Mouse (Mus musculus): ENCODE measurements around the gene Cdk6. TPM values are rescaled to one million over a fixed set of nuclear protein-coding genes. Genes with fewer than 3 reads are reported as not detected.

Cdk6 gene
- polyA plus RNA-seq, 1 experiment from 2014 or later, result 17.8 TPM

- Histone ChIP-seq H3K27me3 (ENCODE audit: control insufficient read depth, insufficient read depth, low read length) (no peaks in the 10 kb centered on the region), H3K36me3 (ENCODE audit: control insufficient read depth, insufficient read depth, low read length) (no peaks in the 10 kb centered on the region), H3K4me3 (ENCODE audit: low read depth, low read length) (no peak overlapping the region), H3K27ac (ENCODE audit: low read depth, low read length) (no peak overlapping the region), H3K4me1 (replicated peaks; ENCODE audit: control insufficient read depth, insufficient read depth, low read length) (no peaks in the 10 kb centered on the region), H3K4me2 (replicated peaks; ENCODE audit: low read depth, low read length) (no peak overlapping the region), H3K9me3 (ENCODE audit: control insufficient read depth, low read length) (no peaks in the 10 kb centered on the region), H3K9ac (ENCODE audit: low read depth, low read length) (no peak overlapping the region)
- DNase-seq (ENCODE audit: low spot score) (no peak), ATAC-seq (ENCODE audit: low FRiP score) (no peak)
- 95% methylated on average over 3 of the region's 3 CpGs for WGBS
Measured at GRCm38 (mm10) chr5:3490358-3490757, 149.1 kb downstream of the Cdk6 start.

- WGBS, result 82% methylated on average over 9 of the region's 9 CpGs
- H3K4me2 ChIP-seq (replicated peaks; ENCODE audit: low read depth, low read length), result no peak overlapping the region
- no peaks in the 10 kb centered on the region for H3K4me1 ChIP-seq (replicated peaks; ENCODE audit: control insufficient read depth, insufficient read depth, low read length)
- DNase-seq (ENCODE audit: low spot score) (no peak), ATAC-seq (ENCODE audit: low FRiP score) (no peak)
- no peak overlapping the region for H3K27ac ChIP-seq (ENCODE audit: low read depth, low read length)
- H3K4me3 ChIP-seq (ENCODE audit: low read depth, low read length), result no peak overlapping the region
- H3K9me3 ChIP-seq (ENCODE audit: control insufficient read depth, low read length), result no peaks in the 10 kb centered on the region
- H3K9ac ChIP-seq (ENCODE audit: low read depth, low read length), result no peak overlapping the region
- H3K27me3 ChIP-seq (ENCODE audit: control insufficient read depth, insufficient read depth, low read length), result no peaks in the 10 kb centered on the region
- H3K36me3 ChIP-seq (ENCODE audit: control insufficient read depth, insufficient read depth, low read length), result no peaks in the 10 kb centered on the region
Measured at GRCm38 (mm10) chr5:3491084-3491483, 149.8 kb downstream of the Cdk6 start.

GRCm38 (mm10) chr5:3491883-3492282, 150.6 kb downstream of the Cdk6 start:
- WGBS, result 75% methylated on average over 5 of the region's 5 CpGs
- H3K9ac ChIP-seq (ENCODE audit: low read depth, low read length), result no peak overlapping the region
- no peaks in the 10 kb centered on the region for H3K36me3 ChIP-seq (ENCODE audit: control insufficient read depth, insufficient read depth, low read length)
- H3K4me1 ChIP-seq (replicated peaks; ENCODE audit: control insufficient read depth, insufficient read depth, low read length), result no peaks in the 10 kb centered on the region
- H3K9me3 ChIP-seq (ENCODE audit: control insufficient read depth, low read length), result no peaks in the 10 kb centered on the region
- no peak overlapping the region for H3K27ac ChIP-seq (ENCODE audit: low read depth, low read length)
- H3K4me2 ChIP-seq (replicated peaks; ENCODE audit: low read depth, low read length), result no peak overlapping the region
- ATAC-seq (ENCODE audit: low FRiP score) (no peak), DNase-seq (ENCODE audit: low spot score) (no peak)
- H3K4me3 ChIP-seq (ENCODE audit: low read depth, low read length), result no peak overlapping the region
- no peaks in the 10 kb centered on the region for H3K27me3 ChIP-seq (ENCODE audit: control insufficient read depth, insufficient read depth, low read length)

GRCm38 (mm10) chr5:3492776-3493636, 151.7 kb downstream of the Cdk6 start:
- Histone ChIP-seq H3K4me3 (ENCODE audit: low read depth, low read length) (no peak overlapping the region), H3K9me3 (ENCODE audit: control insufficient read depth, low read length) (no peaks in the 10 kb centered on the region), H3K9ac (ENCODE audit: low read depth, low read length) (no peak overlapping the region), H3K4me1 (replicated peaks; ENCODE audit: control insufficient read depth, insufficient read depth, low read length) (no peaks in the 10 kb centered on the region), H3K27ac (ENCODE audit: low read depth, low read length) (no peak overlapping the region), H3K4me2 (replicated peaks; ENCODE audit: low read depth, low read length) (no peak overlapping the region), H3K27me3 (ENCODE audit: control insufficient read depth, insufficient read depth, low read length) (no peaks in the 10 kb centered on the region), H3K36me3 (ENCODE audit: control insufficient read depth, insufficient read depth, low read length) (no peaks in the 10 kb centered on the region)
- WGBS, result 94% methylated on average over 13 of the region's 13 CpGs
- no peak for ATAC-seq (ENCODE audit: low FRiP score)
- no peak for DNase-seq (ENCODE audit: low spot score)

- no peak overlapping the region for H3K27ac ChIP-seq (ENCODE audit: low read depth, low read length)
- DNase-seq (ENCODE audit: low spot score) (no peak), ATAC-seq (ENCODE audit: low FRiP score) (no peak)
- H3K4me2 ChIP-seq (replicated peaks; ENCODE audit: low read depth, low read length), result no peak overlapping the region
- H3K4me1 ChIP-seq (replicated peaks; ENCODE audit: control insufficient read depth, insufficient read depth, low read length), result no peaks in the 10 kb centered on the region
- H3K9ac ChIP-seq (ENCODE audit: low read depth, low read length), result no peak overlapping the region
- H3K4me3 ChIP-seq (ENCODE audit: low read depth, low read length), result no peak overlapping the region
- no peaks in the 10 kb centered on the region for H3K27me3 ChIP-seq (ENCODE audit: control insufficient read depth, insufficient read depth, low read length)
- WGBS, result 90% methylated on average over 9 of the region's 9 CpGs
- no peaks in the 10 kb centered on the region for H3K9me3 ChIP-seq (ENCODE audit: control insufficient read depth, low read length)
- H3K36me3 ChIP-seq (ENCODE audit: control insufficient read depth, insufficient read depth, low read length), result no peaks in the 10 kb centered on the region
Measured at GRCm38 (mm10) chr5:3493968-3494367, 152.7 kb downstream of the Cdk6 start.

- no peaks in the 10 kb centered on the region for H3K36me3 ChIP-seq (ENCODE audit: control insufficient read depth, insufficient read depth, low read length)
- WGBS, result 79% methylated on average over 8 of the region's 8 CpGs
- no peaks in the 10 kb centered on the region for H3K27me3 ChIP-seq (ENCODE audit: control insufficient read depth, insufficient read depth, low read length)
- no peaks in the 10 kb centered on the region for H3K9me3 ChIP-seq (ENCODE audit: control insufficient read depth, low read length)
- no peak overlapping the region for H3K4me2 ChIP-seq (replicated peaks; ENCODE audit: low read depth, low read length)
- H3K4me1 ChIP-seq (replicated peaks; ENCODE audit: control insufficient read depth, insufficient read depth, low read length), result no peaks in the 10 kb centered on the region
- no peak for DNase-seq (ENCODE audit: low spot score)
- H3K4me3 ChIP-seq (ENCODE audit: low read depth, low read length), result no peak overlapping the region
- ATAC-seq (ENCODE audit: low FRiP score), result no peak
- no peak overlapping the region for H3K27ac ChIP-seq (ENCODE audit: low read depth, low read length)
- H3K9ac ChIP-seq (ENCODE audit: low read depth, low read length), result no peak overlapping the region
Measured at GRCm38 (mm10) chr5:3494452-3495187, 153.3 kb downstream of the Cdk6 start.

- Histone ChIP-seq H3K4me1 (replicated peaks; ENCODE audit: control insufficient read depth, insufficient read depth, low read length) (no peaks in the 10 kb centered on the region), H3K27me3 (ENCODE audit: control insufficient read depth, insufficient read depth, low read length) (no peaks in the 10 kb centered on the region), H3K27ac (ENCODE audit: low read depth, low read length) (no peak overlapping the region), H3K9ac (ENCODE audit: low read depth, low read length) (no peak overlapping the region), H3K4me2 (replicated peaks; ENCODE audit: low read depth, low read length) (no peak overlapping the region), H3K36me3 (ENCODE audit: control insufficient read depth, insufficient read depth, low read length) (no peaks in the 10 kb centered on the region), H3K4me3 (ENCODE audit: low read depth, low read length) (no peak overlapping the region), H3K9me3 (ENCODE audit: control insufficient read depth, low read length) (no peaks in the 10 kb centered on the region)
- ATAC-seq (ENCODE audit: low FRiP score) (no peak), DNase-seq (ENCODE audit: low spot score) (no peak)
- WGBS, result 85% methylated on average over 5 of the region's 5 CpGs
Measured at GRCm38 (mm10) chr5:3497505-3497925, 156.2 kb downstream of the Cdk6 start.

GRCm38 (mm10) chr5:3500298-3500697, 159.0 kb downstream of the Cdk6 start:
- H3K27ac ChIP-seq (ENCODE audit: low read depth, low read length), result no peak overlapping the region

More at GRCm38 (mm10) chr5:3500298-3500697, 159.0 kb downstream of the Cdk6 start:
- Histone ChIP-seq H3K4me1 (replicated peaks; ENCODE audit: control insufficient read depth, insufficient read depth, low read length) (no peaks in the 10 kb centered on the region), H3K36me3 (ENCODE audit: control insufficient read depth, insufficient read depth, low read length) (no peaks in the 10 kb centered on the region), H3K9ac (ENCODE audit: low read depth, low read length) (no peak overlapping the region), H3K4me3 (ENCODE audit: low read depth, low read length) (no peak overlapping the region), H3K4me2 (replicated peaks; ENCODE audit: low read depth, low read length) (no peak overlapping the region), H3K27me3 (ENCODE audit: control insufficient read depth, insufficient read depth, low read length) (no peaks in the 10 kb centered on the region), H3K9me3 (ENCODE audit: control insufficient read depth, low read length) (no peaks in the 10 kb centered on the region)
- no peak for ATAC-seq (ENCODE audit: low FRiP score)
- no peak for DNase-seq (ENCODE audit: low spot score)
- 92% methylated on average over 5 of the region's 5 CpGs for WGBS
